Mouse (Mus musculus) erythroblast, adult 5-6 weeks (primary cell): ENCODE measurements around the gene Ctnna2. TPM values are rescaled to one million over a fixed set of nuclear protein-coding genes. Genes with fewer than 3 reads are reported as not detected.

ENCODE experiments used
- ATAC-seq: replicated peaks from 2 replicates; pipeline ENCODE4 v1.8.0; 2016; ENCODE audit warnings: moderate number of reproducible peaks, mild to moderate bottlenecking, moderate TSS enrichment, inconsistent platforms; ENCODE audit not compliant: poor library complexity, low FRiP score, severe bottlenecking
- total RNA-seq, 2 experiments: library from RNA; stranded (forward) in 1 of 2; stranded (reverse) in 1 of 2; fragments of 150-400 nt in 1 of 2; fragments of 200-764, 138-1000 nt in 1 of 2; gene quantifications; 2 replicates each; pipeline versions ENCODE4 v1.2.3 to v1.2.4; 2015 to 2017; ENCODE audit warnings: low replicate concordance in 2 of 2

Gene Ctnna2
- total RNA-seq, 2 experiments from 2014 or later, result not detected

DNA sequence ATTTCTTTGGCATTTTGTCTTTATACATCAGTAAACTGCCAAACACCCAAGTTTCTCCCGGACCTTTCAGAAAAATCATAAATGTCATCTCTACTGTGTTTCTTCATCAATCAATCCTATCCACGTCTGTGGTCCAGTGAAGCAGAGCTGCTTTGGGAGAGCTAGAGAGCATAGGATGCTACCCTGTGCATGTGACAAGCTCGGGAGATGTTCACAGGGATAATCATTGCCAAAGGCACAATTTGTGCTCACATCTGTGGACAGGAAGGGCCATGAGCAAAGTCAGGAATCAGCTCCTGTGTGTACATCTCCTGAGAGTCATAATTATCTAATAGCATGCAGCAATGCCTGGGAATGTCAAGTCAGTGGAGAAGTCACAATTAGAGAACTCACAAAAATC, 654.8 kb downstream of the Ctnna2 start:
- no peak for ATAC-seq

DNA sequence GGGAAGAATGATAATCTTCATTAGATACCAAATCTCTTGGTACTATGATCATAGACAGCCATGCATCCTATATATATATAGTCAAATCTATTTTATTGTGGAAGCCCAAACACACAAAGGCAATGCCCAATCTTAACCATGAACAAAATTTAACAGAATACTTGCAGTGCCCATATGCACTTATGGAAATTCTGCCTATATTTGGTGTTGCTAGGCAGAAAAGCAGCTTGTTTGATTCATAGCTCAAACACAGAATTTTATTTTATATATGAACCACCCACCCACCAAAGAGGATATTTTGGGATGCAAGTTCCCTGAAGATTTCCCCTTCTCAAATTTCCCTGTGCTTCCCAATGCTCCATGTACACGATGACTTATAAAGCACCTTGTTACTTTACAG, 655.2 kb downstream of the Ctnna2 start:
- no peak for ATAC-seq

DNA sequence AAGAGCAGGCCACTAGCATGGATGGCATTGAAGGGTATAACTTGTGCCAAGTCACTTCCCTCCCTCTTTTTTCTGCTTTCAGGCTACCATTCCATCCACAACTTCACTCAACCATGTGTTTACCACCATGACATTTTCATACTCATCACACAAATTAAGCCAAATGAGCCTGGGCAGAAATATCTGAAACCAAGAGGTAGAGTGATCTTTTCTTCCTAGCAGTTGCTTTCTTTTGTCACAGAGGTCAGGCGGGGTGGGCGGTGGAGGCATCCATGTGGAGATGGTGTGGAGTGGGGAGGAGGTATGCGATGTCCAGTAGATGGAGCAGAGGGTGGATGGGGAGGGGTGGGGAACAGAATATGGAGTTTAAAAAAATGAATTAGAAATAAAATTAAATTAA, 672.7 kb downstream of the Ctnna2 start:
- ATAC-seq, result no peak

DNA sequence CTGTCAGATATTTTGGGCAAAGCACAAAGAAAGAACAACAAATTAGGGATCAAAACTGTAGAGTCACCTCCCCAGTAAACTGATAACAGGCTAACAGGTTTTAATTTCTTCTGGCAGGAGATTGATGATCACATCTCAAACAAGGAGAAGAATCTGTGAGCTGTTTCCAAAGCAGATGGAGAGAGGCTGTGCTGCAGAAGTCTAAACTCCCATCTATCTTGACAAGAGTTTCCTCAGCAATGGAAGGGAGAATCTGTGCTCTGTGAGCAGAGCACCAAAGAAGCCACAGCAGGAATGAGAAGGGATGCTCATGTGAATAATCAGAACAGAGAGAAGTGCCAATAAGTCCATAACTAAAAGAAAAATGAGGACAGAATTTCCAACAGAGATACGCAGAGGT, 678.2 kb downstream of the Ctnna2 start:
- no peak for ATAC-seq

DNA sequence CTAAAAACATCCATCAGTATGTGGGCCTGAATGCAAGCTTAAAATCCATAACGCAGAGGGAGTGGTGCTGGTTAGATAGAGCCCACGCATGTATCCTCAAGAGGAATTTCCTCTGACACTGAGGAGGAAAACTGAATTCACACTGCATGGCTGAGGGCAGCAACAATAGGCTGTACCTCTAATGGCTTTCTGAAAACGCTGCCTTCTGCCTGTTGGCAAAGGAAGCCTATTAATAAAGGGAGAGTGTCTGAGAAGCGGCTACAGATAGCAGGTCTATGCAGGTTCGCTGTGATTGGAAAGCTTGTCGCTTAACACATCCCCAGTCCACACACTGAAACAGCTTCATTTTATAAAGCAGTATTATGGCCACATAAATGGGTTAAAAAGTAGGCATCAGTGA, 688.1 kb downstream of the Ctnna2 start:
- no peak for ATAC-seq

DNA sequence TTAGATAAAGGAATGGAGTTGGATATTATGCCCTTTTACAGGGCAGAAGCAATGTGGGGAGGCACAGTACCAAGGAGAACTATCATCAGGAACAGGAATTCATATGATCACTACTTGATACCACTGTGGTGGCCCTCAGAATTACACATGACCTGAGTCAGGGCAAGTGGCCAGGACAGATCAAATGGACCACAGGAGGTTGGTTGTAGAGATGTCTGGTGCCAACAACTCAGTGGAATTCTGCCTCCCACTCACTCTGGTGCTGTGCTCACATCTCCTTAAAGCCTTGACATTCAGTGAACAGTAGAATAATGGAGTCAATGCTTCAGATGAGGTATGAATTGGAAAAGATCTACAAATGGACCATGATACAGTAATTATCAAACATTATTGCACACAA, 691.1 kb downstream of the Ctnna2 start:
- no peak for ATAC-seq

DNA sequence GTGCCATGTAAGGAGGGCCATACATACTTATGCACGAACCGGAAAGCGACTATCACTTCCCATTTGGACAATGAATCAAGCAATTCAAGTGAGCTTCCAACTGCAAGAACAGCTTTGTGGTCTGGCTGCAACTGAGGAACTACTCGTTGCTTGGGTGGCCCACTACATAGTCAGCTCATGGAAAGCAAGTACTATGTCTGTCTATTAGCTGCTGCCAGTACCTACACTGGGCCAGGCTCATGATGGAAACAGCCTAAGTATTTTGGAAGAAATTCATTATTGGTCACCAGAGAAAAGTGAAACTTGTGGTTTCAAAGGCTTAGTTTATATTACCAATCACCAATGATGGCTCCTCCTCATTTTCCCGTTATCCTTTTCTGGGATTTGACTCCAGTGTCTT, 693.2 kb downstream of the Ctnna2 start:
- ATAC-seq, result no peak

DNA sequence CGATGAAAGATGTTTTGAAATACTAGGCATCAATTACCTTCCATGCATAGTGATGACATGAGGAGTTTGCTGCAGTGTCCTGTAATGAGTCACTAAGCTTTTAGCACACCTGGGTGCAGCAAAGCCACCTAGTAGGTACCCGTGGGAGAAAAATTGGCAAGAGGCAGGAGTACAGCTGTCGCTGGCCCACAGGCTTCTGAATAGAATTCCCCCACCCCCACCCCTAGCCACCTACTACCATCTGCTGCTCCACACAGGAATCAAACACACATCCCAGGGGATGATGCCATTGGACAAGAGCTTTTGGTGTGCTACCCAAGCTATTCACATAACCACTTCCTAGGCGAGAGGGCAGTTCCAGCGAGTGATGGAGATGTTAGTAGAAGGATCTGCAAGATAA, 700.7 kb downstream of the Ctnna2 start:
- no peak for ATAC-seq

DNA sequence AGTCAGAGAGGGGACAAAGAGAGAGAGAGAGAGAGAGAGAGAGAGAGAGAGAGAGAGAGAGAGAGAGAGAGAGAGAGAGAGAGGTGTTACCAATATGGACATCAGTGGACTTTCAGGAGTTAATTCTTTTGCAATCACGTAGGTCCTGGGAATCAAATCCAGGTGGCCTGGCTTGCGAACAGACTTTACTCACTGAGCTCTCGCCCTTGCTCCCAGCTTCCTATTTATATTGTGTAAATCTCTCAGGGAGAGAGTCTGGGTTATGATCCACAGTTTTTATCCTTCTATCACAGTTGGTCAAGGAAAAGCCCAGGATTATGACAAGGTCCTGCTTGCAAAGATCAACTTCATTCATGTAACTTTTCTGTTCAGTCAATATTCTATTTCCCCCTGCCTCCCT, 714.3 kb downstream of the Ctnna2 start:
- ATAC-seq, result no peak

DNA sequence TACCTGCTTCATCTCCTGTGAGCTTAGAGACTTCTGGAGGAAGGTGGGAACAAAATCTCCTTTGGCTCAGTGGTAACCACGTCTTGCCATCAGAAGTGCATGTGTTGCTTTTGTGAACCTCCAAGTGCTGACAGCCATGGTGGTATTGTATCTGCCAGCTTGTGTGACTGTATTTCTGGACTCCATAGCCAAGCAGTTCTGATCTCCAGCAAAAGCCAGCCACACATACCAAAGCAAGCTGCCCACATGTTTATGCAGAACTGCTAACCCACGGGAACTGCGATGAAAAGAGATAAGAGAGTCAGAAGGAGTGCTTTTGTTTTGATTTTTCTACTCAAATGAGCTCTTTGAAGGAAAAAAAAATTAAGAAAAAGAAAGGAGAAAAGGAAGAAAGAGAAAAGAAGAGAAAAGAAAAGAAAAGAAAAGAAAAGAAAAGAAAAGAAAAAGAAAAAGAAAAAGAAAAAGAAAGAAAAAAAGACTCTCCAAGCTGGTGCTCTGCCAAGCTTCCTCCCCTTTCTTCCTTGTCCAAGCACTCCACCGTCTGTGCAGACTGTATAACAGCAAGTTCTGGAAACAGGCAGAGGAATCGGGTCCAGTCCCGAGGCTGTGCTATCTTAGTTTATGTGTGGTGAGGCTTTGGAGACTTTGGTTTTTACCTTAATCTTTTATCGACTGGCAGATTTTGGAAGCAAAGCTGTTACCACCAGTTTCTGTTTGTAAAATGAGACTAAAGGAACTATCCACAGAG, 722.0 kb downstream of the Ctnna2 start:
- no peak for ATAC-seq

DNA sequence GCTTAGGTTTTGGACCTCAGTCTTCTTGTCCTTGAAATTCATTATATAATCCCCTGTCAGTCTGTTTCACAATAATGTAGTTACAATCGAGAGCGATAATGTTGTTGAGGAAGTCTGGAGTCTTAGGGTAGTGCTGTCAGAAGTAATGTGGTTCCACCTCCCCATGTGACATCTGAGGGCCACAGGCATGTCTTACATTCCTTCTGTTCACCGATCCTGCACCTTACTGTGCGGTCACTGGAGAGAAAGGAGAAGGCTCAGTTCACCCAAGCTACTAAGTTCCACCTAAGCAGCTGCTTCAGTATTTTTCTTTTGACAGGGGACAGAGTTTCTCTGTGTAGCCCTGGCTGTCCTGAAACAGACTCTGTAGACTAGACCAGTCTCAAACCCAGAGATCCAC, 723.2 kb downstream of the Ctnna2 start:
- no peak for ATAC-seq

DNA sequence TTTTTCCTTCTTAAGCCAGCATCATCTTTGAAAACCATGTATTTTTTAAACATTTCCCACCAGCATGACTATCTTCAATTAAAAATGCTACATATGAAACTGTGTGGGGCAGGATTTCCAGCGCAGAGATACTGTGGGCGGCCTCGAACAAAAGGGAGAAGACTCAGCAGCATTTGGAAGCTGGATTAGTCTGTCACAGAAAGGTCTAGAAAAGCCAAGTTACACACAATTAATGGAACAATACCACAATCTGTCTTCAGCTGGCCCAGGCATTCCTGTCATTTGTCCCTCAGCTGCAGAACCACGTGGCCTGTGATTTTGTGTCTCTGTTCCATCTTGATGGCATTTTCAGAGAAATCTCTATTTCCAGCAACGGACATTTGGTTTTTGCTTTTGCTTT, 726.0 kb downstream of the Ctnna2 start:
- ATAC-seq, result no peak

DNA sequence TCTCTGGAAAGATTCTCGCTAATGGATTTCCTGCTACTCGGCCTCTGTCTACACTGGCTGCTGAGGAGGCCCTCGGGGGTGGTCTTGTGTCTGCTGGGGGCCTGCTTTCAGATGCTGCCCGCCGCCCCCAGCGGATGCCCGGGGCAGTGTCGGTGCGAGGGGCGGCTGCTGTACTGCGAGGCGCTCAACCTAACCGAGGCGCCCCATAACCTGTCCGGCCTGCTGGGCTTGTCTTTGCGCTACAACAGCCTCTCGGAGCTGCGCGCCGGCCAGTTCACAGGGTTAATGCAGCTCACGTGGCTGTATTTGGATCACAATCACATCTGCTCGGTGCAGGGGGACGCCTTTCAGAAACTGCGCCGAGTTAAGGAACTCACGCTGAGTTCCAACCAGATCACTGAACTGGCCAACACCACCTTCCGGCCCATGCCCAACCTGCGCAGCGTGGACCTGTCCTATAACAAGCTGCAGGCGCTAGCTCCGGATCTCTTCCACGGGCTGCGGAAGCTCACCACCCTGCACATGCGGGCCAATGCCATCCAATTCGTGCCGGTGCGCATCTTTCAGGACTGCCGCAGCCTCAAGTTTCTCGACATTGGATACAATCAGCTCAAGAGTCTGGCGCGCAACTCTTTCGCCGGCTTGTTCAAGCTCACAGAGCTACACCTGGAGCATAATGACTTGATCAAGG, 735.8 kb downstream of the Ctnna2 start:
- ATAC-seq, result no peak

DNA sequence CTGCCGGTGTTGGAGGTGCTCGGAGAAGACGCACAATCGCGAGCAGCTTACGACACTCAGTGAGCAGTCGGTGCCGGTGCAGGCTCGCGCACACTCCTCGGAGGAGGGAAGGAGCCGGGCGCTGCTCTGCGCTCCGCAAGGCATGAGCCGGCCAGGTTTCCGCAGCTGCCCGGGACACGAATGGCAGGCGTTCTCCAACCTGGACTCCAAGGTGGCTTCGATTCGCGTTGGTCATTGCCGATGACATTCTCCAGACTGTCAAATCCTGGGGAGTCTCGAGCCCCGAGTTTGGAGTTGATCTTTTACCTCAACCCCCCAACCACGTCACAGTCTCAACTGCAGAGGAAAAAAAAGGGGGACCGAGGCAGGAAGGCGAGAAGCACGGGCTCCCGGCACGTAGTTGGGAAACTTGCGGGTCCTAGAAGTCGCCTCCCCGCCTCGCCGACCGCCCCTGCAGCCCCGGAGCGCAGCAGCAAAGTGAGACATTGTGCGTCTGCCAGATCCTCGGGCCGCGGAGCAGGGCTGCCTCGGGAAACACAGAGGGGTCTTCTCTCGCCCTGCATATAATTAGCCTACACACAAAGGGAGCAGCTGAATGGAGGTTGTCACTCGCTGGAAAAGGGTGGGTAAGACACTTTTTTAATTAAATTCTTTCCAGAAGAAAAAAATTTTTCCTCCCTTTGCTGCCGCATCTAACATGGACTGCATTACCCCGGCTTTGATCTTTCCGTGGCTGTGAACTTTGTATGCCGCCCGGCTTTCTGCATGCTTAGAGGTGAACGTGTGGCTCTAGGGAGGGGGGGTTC, 736.7 kb downstream of the Ctnna2 start, which contains the start of gene Lrrtm1:
Lrrtm1 (plus strand) TSS at position 89 of the 806 bp plus-strand sequence.
- no peak for ATAC-seq

DNA sequence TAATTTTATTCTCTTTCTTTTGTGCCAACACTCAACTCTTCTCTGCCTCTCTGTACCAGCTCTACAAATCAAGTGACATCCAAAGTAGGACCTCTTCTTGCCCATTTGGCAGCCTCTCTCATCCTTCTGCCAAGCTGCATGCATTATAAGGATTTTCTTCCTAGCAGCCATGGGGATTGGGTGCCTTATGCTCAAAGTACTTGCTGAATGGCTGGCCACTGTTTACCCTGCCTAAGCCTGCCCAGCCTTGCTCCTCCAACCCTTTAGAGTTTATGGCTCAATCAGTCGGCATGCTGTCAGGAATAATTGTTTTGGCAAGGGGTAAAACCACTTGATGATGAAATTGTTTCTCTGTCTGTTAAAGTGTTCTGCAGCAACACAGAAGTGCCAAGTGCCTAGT, 739.1 kb downstream of the Ctnna2 start:
- no peak for ATAC-seq

DNA sequence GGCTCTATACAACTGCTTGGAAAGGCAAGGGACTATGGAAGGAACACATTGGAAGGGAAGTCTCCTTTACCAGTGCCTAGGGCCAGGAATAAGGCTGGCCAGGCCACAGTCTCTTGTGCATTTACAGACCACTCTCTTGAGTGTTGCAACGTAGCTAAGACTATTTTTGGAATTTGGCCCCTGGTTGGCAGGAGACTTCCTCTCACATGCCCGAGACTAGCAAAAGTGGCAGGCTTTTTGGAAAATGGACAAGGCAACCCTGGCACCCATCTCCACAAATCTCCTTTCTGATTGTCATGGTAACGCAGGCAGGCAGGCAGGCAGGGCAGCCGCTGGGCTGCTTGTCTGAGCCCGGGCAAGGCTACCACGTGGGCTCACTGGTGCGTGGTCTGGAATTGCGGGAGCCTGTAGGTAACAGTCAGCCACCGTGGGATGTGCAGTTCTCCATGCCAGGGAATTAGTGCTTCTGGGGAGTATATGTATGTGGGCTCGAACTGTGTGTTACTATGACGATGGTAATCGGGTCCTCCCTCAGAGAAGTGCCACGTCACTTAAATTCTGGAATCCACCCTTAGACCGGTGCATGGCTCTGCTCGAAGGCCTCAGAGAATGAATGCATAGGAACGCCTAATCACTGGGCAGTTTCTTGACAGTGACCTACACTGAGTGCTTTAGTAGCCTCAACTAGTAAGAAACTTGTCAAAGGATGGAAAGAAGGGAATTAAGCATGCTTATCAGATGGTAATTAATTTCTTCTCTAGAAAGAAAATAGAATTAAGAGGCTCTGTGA, 756.5 kb downstream of the Ctnna2 start:
- ATAC-seq, result no peak

DNA sequence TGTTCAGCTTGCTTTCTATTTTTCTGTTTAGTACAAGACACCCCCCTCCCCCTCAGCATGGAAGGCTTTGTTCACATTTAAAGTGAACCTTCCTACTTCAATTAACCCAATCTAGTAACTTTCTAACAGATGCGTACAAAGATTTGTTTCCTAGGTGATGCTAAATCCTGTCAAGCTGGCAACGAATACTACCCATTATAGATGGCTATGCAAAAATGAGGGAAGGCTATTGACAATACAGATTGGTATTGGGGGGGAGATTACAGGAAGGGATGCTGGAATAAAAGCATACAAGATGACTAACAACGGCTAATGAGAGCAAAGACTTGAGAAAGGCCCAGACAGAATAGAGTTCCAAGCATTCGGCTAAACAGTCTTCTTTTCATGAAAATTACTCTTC, 758.7 kb downstream of the Ctnna2 start:
- ATAC-seq, result no peak

DNA sequence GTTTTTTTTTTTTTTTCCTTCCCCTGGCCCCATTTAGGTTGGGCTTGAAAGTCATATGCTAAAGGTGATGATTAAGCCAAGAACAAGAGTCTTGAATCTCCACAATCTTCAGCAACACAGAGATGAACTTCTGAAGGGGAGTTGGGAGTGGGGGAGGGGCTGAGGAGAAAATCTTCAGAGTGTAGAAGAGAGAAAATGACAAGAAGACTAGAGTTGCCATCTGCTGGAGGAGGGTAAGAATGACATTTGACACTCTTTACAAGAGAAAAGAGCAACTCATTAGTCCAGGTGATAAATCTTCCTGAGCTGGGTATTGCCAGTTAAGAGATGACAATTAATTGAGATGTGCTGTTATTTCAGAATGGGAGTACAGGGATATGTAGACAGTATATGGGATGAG, 760.6 kb downstream of the Ctnna2 start:
- ATAC-seq, result no peak

DNA sequence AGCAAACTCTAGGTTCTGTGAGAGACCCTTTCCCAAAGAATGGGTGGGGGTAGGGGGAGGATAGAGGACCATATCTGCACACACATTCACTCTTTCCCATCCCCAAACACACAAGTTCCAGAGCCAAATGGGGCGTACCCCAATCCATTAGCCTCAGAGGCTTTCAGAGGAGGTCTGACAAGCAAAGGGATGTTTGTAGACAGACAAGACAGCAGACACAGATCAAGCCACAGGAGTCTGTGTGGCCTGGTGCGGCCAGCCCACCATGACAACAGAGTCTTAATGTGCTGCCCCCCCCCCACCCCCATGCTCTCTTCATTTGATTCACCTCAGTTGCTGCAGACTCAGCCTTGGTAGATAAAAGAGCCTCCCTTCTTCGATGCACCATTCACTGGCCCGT, 764.2 kb downstream of the Ctnna2 start:
- no peak for ATAC-seq

DNA sequence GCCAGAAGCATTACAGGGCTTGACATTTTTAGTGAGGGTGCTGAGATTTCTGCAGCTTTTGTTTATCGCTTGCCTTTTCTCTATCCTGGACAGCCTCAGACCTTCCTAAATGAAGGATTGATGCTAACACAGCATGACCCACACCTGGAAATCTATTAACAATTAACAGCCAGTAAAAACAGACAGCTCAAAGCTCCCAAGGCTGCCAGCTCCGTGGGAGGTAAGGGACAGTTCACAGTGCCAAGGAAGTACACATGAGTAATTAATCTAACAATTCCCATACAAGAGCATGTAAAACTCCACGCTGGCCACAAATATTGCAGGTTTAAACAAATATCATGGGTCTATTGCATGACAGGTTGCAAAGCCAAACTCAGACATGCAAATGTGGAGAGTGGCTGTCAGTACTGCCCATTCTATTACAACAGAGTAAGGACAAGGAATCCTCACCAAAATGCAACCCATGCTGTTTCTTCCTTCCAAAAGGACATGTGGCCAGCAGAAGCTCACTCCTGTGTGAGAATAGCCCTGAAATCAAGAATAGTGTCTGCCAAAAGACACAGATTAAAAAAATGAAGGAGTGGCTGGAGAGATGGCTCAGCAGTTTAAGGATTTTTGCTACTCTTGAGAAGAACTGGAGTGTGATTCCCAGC, 765.6 kb downstream of the Ctnna2 start:
- ATAC-seq, result no peak
